Mouse (Mus musculus) heart, adult 18-20 months (tissue): Measurements from ENCODE around the gene Pigr. TPM values are rescaled to one million over a fixed set of nuclear protein-coding genes. Genes with fewer than 3 reads are reported as not detected.

Experiments used
- DNase-seq, 2 experiments: peaks; one replicate each; pipeline ENCODE4 v3.0.0; 2021 to 2022; ENCODE audit warnings: mixed read lengths in 1 of 2
- long read RNA-seq, 2 experiments: library from polyadenylated mRNA; stranded (forward); transcript quantifications; one replicate each; pipeline ENCODE4 v2.0.0; 2021
- total RNA-seq, 2 experiments: library from RNA; stranded (reverse); gene quantifications; 2 replicates each; pipeline ENCODE4 v1.2.3; 2021

The Pigr gene
- 1 to 10 TPM in 1 of 2 experiments, not detected in 1; 4.2 TPM for total RNA-seq
- long read RNA-seq, experiment 1, result 0 reads
- long read RNA-seq, experiment 2, partial matches to known transcripts, result 0 of 2 reads
- long read RNA-seq, experiment 2, other reads (novel, unspliced or antisense), result 2 of 2 reads

DNA sequence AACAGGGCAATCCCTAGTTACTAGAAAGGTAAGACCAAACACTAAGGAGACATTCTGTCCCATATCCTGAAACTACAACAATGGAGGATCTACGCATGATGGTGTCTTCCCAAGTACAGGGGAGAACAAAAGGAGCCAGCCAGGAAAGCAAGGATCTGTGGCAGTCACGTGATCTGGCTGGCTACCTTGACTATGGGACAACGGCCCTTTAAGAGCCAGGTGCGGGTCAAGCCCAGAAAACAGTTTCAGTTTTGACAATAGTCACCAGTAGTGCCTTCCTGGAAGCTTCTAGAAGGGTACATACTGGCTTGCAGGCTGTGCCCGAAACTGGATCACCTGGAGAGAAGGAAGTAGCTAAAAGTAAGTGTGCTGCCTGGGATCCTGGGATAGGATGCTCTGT lies at the start of gene Pigr:
Gene Pigr (plus strand): TSS at position 237 of the 400 bp plus-strand sequence.
- no peak for DNase-seq

DNA sequence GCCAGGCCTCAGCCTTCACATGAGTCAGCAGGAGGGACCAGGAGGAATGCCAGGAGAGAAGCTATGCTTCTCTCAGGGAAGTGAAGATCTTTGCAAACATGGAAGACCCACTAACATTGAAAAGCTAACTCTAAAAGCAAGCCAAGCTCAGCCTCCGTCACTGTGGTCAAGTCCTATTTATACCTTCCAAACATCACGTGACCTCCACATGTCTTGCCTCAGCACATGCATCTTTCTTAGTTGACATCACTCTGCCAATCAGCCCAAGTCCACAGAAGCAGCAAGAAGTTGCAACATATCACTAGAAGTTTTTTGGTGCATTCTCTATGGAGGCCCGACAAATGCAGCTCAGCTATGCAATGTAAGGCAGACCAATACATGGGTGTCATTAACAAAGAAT lies 46.6 kb upstream of the Pigr start:
- DNase-seq, result no peak

DNA sequence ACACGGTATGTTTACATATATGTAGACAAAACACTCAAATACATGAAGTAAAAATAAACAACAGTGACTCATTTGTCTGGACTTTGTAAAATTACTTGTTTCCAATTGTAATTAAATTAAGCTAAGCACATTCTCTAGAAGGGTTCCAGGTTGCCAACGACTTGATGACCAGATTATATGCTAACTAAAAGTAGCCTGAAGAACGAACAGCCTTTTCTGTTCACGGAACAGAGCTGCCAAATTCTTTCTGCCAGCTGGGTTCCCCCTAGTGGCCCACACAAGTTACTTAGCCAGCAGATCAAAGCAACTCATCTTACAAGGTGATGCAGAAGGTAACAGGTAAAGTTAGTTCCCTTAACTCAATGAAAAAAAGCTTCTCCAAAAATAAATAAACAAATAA lies 42.4 kb upstream of the Pigr start:
- peak; percentile 14 to 17 for DNase-seq

DNA sequence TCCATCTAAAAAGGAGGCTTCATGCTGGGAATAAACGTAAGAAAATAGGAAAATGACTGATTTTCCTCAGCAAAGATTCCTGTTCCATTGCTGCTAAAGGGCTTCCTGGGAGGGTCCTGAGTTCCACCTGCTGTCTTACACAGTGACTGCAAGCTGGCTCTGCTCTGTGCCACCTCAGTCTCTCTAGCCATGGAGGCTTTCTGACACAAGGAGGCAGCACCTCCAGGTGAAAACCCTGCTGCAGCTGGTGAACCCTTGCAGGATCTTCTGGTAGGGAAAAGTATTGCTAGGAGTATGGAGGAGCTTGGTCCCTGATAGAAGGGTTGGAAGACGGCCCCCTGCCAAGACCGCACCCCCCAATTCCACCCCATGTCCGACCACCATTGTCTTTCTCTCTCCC lies 39.5 kb upstream of the Pigr start:
- no peak for DNase-seq

DNA sequence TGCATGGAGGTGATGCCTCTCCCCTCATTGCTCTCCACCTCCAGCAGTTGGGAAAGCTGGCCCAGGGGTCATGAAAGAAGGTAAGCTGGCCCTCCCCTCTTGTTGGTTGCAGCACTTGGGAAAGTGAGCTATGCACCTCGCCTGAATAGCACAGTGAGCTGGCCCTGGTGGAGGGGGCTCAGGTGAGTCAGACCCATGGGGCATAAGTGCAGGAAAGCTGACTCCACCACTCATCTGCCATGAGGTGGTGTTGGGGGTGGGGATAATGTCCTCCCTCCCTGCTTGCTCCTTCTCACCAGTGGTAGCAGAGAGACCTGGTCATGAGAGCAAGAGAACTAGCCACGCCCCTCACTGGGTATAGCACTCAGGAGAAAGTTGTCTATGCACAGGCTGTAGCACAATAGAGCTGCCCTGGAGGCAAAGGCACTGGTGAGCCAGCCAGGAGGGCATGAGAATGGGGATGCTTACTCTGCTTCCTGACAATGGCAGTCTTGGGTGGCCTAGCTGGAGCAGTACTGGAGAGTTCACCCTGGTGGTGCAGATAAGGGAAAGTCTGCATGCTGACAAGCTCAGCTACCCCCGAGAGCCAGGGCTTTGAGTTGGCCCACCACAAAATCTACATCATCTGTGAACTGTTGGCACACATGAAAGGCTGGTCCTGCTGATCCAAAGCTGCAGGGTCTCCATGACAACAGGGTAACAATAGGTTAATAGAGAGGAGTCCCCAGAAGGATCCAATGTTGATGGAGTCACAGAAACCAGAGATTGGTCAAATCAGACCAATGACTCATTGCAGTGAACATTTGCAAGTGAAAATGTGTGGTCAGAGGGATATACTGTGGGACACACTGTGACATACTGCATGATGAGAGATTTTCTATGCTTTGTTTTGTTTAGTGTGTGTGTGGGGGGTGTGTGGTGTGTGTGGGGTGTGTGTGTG lies 36.7 kb upstream of the Pigr start:
- no peak for DNase-seq

DNA sequence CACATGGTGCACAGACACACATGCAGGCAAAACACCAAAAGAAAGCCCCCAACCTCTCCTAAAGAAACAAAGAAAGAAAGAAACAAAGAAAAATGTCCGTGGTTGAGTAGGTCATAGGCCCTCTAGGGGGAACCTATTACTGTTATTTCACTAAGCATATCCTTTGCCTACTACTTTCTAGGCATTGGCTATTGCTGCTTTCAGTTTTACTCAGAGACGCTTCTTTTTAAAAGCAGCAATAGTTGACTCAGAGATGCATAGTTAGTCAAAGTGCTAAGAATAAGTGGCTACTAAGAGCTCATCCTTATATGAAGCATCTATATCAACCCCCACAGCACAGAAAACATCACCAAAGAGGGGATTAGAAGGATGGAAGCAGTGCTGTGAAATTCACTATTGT lies 31.2 kb upstream of the Pigr start:
- DNase-seq, result no peak

DNA sequence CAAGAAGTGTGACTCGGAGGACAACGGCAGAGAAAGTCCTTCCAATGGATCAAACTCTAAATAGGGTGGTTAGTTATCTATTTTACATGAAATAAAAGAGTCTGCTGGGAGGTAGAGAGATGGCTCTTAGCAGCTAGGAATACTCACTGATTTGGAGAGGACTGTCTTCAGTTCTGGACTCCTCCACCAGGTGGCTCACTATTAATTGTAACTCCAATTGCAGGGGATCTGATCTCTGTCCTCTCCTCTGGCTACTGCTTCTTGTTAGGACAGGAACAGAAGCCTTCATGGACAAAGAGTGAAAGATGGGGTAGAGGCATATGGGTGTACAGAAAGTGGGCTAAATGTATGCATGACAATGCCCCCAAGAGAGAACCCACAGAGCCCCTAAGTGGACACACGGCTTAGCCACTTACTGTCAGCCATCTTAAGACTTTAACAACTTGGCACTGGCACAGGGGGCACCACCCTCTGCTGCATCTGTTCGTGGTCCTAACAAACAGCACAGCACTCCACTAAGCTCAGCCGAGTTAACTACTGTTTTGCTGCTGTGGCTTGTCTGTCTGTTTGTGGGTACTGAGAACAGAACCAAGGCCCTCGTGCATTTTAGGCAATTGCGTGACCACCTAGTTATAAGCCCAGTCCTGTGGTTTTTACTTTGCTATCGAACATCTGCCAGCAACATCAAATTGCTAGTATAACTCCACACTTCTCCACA lies 29.4 kb upstream of the Pigr start:
- DNase-seq, result peak in 1 of 2 experiments; percentile 65

DNA sequence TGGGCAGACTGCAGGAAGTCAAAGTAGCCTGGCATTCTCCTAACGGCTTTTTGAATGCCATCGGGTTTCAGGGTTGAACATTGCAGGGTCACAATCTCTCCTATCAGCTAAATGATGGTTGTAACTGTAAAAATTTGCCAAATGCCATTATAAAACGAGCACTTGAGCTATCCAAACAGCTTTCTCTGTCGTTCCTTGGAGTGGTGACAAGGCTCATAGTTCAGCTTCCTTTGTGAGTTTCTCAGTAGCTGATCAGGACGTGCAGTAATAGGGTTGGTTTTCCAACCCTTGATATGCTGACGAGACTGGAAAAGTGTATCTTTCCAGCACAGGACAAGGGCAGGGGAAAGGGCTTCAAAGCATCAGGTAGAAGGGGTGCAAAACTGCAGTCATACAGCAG lies 28.4 kb upstream of the Pigr start:
- no peak for DNase-seq

DNA sequence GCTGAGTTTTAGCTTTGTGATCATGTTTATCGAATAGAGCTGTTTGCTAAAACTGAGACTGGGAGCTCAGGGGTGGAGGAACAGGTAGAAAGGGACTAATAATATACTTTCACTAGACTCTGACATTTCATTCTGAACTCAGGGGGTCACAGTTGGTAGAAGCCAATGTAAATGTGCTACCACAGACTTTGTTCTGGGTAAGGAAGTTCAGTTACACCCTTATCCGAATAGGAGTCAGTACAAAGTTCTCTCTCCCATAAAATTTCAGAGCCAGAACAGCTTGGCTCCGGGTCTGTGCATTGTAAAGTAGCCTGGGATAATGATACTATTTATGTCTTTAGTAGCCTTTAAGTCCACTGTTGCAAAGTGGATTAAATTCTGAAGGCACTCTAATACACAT lies 27.9 kb upstream of the Pigr start:
- DNase-seq, result no peak

DNA sequence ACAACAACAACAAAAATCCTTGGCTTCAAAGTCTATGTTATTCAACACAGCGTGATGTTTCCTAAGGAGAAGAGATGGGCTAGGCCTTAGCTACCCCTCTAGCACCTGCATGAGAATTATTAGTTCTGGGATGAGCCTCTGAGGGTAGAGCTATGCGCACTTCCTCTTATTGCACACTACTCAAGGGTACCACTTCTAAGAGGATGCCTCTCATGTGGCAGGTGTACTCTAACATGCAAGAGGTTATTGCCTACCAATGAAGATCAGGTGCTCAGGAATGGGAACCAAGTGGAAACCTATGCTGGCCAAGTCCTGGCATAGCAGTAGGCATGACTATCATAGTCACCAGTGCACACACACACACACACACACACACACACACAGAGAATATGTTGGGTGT lies 27.1 kb upstream of the Pigr start:
- DNase-seq, result no peak

DNA sequence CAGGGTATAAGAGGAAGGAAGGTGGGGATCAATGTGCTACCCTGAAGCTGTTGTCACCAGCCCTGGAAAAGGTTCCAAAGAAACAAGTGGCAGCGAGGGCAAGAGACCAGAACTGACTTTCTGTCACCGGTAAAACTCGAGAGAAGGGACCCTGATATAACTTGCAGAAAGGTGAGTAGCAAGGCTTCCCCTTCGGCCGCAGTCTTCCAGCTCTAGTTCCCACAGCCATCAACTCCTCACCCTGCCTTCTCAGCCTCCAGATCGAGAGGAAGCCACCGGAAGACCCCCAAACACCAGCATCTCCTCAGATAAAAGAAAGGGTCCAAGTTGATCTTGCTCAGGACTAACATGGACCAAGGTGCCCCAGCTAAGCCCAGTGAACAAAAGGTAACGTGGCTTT lies 25.9 kb upstream of the Pigr start, which contains the start of gene Fcamr:
Gene Fcamr (plus strand): TSS at position 301 of the 400 bp plus-strand sequence.
- no peak for DNase-seq

DNA sequence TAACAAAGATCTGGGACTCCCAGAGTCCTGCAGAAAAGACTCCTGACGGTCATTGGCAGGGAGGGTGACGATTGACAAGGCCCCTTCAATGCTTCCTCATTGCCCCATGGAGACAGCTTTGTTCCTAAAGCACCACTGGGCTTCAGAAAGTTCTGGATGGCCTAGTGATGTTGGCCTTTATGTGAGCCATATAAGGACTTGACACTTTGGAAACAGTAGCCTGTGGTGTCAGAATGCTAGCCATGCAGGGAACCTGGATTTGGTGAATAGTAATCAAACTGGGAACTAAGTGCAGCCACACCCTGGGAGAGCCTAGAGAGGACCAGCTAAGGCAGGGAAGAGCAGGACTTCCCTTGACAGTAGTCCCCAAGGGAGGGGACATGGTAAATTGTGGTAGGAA lies 25.0 kb upstream of the Pigr start:
- DNase-seq, result no peak

DNA sequence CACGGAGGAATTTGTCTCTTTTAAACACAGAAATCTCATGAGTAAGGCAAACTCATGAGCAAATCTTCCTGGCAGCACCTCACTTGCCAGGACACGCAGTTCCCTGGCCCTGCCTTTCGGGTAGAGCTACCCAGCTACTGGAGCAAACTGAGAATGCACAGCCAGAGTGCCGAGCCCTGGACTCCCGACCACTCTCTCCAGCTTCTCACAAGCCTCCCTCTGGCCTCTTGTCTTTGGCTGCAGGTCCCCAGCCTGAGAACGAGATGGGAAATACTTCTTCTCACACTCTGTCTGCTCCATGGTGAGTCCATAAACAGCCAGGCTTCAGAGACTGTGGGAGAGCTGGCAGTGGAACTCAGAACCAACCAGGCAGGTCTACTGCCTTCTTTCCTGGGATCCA lies 23.5 kb upstream of the Pigr start:
- no peak for DNase-seq

DNA sequence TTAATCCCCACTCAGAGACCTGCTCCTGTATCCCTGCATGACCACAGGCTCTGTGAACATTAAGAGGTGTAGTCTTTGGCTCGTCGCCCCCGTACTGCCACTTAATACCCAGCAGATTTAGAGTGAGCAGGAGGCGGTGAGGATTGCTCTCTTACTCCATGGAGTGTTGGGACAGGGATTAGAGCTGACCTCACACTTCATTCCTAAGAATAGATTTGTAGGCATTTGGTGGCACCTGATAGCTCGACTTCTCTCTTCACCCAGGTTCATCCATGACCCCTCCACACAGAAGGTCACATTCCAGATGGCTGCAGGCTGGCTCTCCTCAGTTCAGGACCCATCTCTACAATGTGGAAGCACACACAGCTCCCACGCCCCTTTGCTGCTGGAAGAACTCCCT lies 22.2 kb upstream of the Pigr start:
- DNase-seq, result no peak

DNA sequence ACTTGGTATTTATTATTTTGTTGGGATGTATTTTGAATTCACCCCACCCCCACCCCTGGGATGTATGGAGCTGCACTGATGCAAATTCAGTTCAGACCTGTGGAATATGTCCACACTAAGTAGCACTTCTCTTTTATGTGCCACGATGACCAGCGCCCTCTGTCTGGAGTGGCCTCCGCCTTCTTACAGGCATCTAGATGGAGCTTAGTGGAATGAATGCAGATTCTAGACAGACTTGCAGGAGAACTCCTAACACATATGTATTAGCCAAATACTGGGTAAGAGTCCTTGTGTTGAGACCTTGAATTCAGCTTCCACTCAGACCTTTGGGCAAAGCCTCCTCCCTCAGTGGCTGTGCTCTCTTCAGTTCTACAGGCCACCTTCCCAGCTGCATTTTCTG lies 15.6 kb upstream of the Pigr start:
- DNase-seq, result no peak

DNA sequence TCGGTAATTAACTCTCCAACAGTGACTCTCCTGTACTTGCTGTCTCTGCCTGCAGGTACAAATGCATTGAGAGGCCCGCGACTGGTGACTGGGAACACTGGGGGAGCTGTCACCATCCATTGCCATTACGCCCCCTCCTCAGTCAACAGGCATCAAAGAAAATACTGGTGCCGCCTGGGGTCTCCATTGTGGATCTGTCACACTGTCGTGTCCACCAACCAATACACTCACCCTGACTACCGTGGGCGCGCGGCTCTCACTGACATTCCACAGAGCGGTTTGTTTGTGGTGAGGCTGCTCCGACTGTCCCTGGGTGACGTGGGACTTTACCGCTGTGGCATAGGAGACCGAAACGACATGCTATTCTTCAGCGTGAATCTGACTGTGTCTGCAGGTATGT lies 15.2 kb upstream of the Pigr start:
- DNase-seq, result no peak

DNA sequence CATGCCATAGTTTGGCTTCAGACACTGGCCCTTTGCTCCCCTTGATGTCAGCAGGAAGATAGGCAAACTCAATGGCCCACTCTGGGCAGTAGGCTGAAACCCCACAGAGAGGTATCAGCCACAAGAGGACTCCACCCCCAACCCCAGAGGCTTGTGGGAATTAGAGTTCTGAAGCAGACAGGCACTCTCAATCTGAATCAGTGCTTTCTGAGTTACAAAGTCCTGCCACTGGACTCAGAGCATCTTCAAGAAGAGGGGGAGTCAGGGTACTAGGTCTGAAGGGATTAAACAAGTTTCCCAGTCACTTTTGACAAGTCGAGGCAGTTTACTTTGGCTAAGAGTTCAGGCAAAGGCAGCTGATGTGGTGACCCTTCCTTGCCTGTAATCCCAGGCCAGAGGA lies 6.7 kb upstream of the Pigr start:
- DNase-seq, result no peak

DNA sequence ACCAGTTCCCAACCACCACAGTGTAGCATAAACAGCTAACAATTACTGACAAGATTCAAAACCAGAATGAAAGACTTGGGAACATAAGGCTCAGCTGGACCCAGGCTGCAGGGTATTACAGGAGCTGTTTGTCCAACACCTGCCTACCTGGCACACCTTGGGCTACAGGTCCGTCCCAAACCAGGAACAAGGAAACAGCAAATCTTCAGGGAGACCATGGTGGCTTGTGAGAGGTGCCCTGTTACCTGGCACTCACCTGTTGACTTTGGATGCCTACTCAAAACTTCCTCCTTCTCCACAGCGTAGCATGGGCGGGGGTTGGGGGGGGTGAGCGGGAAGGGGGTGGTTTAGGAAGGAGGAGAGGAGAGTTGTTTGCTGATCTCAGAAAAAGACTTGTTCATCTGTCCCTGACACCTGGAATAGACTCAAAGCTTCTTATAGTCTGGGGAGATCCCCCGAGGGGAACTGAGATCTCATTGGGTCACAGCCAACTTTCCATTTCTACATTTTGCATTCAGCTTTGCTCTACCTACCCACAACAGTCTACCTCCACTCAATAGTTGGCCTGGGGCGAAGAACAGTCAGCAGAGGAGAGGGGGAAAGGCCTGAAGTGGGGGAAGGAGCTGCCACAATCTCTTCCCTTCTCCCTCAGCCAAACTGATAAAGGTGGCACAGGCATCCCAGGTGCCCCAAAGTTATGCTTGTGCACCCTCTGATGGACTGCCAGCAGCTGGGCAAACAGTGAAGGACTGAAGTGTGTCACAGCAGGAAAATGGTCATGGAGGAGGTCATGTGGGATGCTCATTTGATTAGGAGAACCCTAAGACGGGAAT lies 6.0 kb upstream of the Pigr start:
- peak in 1 of 2 experiments; percentile 9 for DNase-seq

DNA sequence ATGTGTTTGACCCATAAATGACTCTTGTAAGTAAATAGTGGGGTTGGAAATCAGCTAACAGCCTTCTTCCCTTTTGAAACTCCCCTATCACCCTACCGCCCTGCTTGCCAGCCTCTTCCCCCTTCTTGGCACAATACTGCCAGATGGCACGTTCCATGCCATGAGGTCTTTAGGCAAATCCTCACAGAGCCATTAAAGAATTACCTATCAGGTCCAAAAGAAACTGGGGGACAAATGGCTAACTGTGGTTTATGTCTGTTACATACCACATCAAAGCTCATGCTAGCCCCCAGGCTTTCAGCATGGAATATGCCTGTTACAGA lies 5.4 kb upstream of the Pigr start:
- DNase-seq, result no peak

DNA sequence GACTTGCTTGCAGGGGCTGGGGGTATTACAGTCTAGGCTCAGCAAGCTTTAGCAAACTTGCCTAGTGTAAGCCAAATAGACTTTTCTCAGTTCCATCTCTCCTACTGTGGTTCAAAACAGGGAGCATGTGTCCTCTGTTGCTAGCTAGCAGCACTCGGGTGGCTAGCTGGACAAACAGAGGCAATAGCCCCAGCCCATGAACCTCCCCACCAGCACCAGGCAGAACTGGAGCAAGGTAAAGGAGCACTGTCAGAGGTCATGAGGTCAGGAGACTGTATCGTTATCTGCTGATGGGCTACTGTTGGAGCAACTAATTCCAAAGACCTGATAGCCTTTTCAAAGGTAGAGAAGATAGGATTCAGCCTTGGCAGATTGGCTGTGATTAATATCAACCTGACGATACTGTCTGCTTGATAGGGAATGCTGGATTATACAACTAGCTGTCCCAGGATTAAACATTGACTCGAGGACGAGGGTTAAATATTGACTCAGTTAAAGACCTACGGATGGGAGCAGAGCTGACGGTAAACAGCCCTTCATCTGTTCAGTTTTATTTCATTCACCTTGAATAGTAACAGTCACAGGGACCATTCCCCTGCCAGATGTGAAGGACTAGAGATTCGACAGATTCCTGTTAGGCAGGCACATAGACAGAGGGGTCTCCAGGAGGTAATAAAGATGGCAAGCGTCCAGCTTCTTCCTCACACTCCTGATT lies 4.4 kb upstream of the Pigr start:
- DNase-seq, result no peak

DNA sequence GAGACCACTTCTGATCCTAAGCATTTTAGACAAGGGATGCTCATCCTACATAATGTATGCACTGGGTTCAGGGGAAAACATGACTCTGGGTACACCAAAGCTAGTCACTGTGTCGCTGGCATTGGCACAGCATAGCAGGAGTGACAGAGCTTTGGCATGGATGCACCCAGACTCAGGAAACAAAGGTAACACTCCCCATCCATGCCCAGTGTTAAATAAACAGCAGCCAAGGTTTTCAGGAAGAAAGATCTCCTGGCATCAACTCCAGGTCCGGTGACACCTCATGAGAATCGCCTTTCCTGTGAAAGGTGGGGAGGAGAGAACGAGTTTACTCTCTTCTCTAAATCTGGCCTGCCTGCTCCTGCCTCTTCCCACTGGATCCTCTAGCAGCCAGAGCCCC lies 2.2 kb downstream of the Pigr start:
- DNase-seq, result no peak
